Mouse (Mus musculus) small intestine, adult 2 months (tissue): ENCODE results near the gene Ldlr.

Experiments used
- CTCF ChIP-seq: fragments of 200-500 bp; IDR thresholded peaks from 2 replicates; pipeline ENCODE4 v1.5.1; 2012; ENCODE audit warnings: low read depth, mild to moderate bottlenecking, control low read depth, inconsistent platforms, low read length, moderate library complexity, mixed read lengths; ENCODE audit not compliant: insufficient replicate concordance, insufficient read length; ENCODE audit errors: extremely low read depth
- POLR2A ChIP-seq: fragments of 200-500 bp; IDR thresholded peaks from 2 replicates; pipeline ENCODE4 v1.6.1; 2012; ENCODE audit warnings: low read depth, mild to moderate bottlenecking, control low read depth, inconsistent platforms, low read length, moderate library complexity

- TF ChIP-seq POLR2A = no peak
- TF ChIP-seq CTCF = no peak
These were observed 13.9 kb upstream of the Ldlr start for GRCm38 (mm10) chr9:21709340-21709739.
